Mouse (Mus musculus): ENCODE measurements at regions not wholly inside any gene's neighbourhood (a gene's known extent, or its start where the extent isn't known, plus 50 kb on each side); places are given as distances from the start of the nearest gene placed in this dataset.
A peak's percentile ranks its signal among the peaks of the same experiment; 100 is the strongest.

DNA sequence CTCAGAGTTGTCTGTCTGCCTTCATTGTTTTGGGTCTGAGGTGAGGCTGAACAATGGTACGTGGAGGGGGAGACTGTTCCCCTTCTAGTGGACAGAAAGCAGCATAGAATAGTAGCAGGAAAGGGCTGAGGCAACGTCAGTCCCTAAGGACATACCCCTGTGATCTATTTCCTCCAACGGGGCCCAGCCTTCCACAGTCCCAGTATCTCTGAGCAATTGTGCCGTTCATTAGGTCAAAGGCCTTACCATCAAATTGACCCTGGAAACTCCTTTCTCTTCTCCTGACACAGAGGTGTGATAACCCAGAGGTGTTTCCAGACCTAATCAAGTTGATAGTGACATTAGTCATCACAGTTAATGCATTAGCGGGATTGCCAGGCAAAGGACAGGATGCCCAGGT lies 73.4 kb upstream of the Nr5a2 start:
- no peak overlapping the region for H3K4me2 ChIP-seq (ENCODE audit: low read depth, low read length)

DNA sequence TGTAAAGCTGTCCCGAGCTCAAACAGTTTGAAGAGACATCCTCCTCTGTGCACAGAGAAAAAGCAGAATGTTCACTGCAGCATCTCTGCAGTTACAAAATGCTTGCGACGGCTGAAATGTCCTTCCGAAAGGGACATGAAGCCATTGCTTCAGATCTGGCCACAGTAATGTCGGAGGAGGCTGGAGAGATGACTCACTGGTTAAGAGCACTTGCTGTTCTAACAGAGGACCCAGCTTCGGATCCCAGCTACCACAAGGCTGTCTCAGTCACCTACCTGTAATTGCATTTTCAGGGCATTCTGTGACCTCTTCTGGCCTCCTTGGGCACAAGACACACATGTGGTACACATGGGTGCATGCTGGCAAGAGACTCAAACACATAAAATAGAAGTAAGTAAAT lies 63.5 kb upstream of the Nr5a2 start:
- no peak for ATAC-seq (ENCODE audit: low read depth)
- no peak overlapping the region for H3K27ac ChIP-seq (ENCODE audit: low read length)
- no peak overlapping the region for H3K4me2 ChIP-seq (ENCODE audit: low read depth, low read length)
- no peaks in the 10 kb centered on the region for H3K36me3 ChIP-seq (ENCODE audit: control insufficient read depth, insufficient read depth)
- no peaks in the 10 kb centered on the region for H3K4me1 ChIP-seq (ENCODE audit: control insufficient read depth, low read depth, low read length)
- no peak overlapping the region for H3K4me3 ChIP-seq (ENCODE audit: low read depth, low read length)
- no peaks in the 10 kb centered on the region for H3K9me3 ChIP-seq (replicated peaks; ENCODE audit: control insufficient read depth, low read length)
- WGBS (ENCODE audit: insufficient replicate concordance): 76% methylated on average over 6 of the region's 6 CpGs
- no peaks in the 10 kb centered on the region for H3K27me3 ChIP-seq (ENCODE audit: control insufficient read depth, insufficient read depth, low read depth, low read length)
- no peak overlapping the region for H3K9ac ChIP-seq (ENCODE audit: low read depth, low read length)

More for the DNA sequence above, 73.4 kb upstream of the Nr5a2 start:
- H3K36me3 ChIP-seq (ENCODE audit: control insufficient read depth, insufficient read depth): no peaks in the 10 kb centered on the region
- 43% methylated on average over 5 of the region's 5 CpGs for WGBS (ENCODE audit: insufficient replicate concordance)
- no peaks in the 10 kb centered on the region for H3K9me3 ChIP-seq (replicated peaks; ENCODE audit: control insufficient read depth, low read length)
- no peak for ATAC-seq (ENCODE audit: low read depth)
- H3K9ac ChIP-seq (ENCODE audit: low read depth, low read length): no peak overlapping the region
- no peak overlapping the region for H3K27ac ChIP-seq (ENCODE audit: low read length)
- no peak overlapping the region for H3K4me3 ChIP-seq (ENCODE audit: low read depth, low read length)
- no peaks in the 10 kb centered on the region for H3K4me1 ChIP-seq (ENCODE audit: control insufficient read depth, low read depth, low read length)
- no peaks in the 10 kb centered on the region for H3K27me3 ChIP-seq (ENCODE audit: control insufficient read depth, insufficient read depth, low read depth, low read length)

DNA sequence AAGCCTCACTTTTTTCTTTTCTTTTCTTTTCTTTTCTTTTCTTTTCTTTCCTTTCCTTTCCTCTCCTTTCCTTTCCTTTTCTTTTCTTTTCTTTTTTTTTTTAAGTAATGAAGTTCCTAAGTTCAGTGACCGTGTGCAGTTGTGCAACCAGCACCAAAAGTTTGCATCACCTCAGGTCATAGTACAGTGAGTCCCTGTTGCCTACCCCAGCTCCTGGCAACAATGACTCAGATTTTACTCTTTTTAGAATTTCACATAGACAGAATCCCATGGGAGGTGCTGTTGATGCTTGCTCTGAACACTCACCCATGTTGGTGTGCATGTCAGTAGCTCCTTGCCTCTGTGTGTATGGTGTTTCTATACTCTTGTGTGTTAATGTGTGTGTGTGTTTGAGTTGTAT lies 60.3 kb upstream of the Nr5a2 start:
- H3K27me3 ChIP-seq (ENCODE audit: control insufficient read depth, insufficient read depth, low read depth, low read length): no peaks in the 10 kb centered on the region
- H3K4me1 ChIP-seq (ENCODE audit: control insufficient read depth, low read depth, low read length): no peaks in the 10 kb centered on the region
- H3K9ac ChIP-seq (ENCODE audit: low read depth, low read length): no peak overlapping the region
- no peak overlapping the region for H3K4me3 ChIP-seq (ENCODE audit: low read depth, low read length)
- H3K36me3 ChIP-seq (ENCODE audit: control insufficient read depth, insufficient read depth): no peaks in the 10 kb centered on the region
- H3K9me3 ChIP-seq (replicated peaks; ENCODE audit: control insufficient read depth, low read length): no peaks in the 10 kb centered on the region
- H3K4me2 ChIP-seq (ENCODE audit: low read depth, low read length): no peak overlapping the region
- 35% methylated on average over 1 of the region's 1 CpGs for WGBS (ENCODE audit: insufficient replicate concordance)
- ATAC-seq (ENCODE audit: low read depth): peak; percentile 87
- H3K27ac ChIP-seq (ENCODE audit: low read length): no peak overlapping the region

DNA sequence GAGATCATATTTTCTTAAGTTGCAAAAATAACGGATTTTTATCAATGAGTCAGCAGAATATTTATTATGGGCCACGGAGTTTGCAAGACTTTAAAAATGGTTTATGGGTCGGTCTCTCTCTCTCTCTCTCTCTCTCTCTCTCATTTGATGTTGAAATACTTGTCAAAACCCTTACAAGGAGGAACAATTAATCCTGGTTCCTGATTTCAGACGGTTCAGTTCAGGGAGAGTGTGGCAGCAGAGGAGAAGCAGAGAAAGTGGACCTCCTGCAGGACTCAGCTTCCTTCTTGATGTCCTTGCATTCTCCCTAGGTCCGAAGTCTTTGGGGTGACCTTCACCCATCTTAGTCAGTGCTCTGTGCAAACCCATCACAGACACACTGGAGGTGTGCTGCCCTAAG lies 57.4 kb upstream of the Nr5a2 start:
- WGBS (ENCODE audit: insufficient replicate concordance): 40% methylated on average over 5 of the region's 5 CpGs
- no peak for ATAC-seq (ENCODE audit: low read depth)
- H3K9ac ChIP-seq (ENCODE audit: low read depth, low read length): no peak overlapping the region

DNA sequence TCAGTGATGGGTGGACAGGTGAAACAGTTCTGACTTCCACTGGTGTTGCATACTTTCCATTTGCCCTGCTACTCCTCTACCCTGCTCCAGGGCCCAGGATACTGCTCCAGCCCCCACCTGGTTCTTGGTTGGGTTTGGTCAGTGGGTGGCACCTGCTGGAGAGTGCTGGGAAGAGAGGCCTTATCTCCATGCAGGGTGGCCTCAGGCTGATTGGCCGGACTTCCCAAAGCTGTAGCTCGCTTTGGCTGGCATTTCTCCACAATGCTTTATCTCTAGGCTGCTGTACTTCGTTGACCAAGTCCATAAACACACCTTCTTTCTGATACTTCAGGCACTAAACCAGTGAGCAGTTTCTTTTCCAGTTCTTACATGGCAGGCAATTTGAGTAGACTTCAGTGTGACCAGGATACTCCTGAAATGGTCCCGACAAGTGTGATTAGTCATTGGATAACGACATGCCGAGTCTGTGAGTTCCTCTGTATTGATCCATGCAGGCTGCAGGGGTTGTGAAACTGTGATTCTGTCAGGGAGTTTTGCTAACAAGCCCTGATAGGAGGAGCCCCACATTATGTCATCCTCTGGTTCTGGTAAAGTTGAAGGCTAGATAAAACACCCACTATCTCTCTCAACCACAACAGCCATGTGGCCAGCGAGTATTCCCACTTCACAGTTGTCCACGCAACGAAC lies 50.1 kb upstream of the Nr5a2 start:
- Histone ChIP-seq H3K4me1 (ENCODE audit: control insufficient read depth, low read depth, low read length) (no peaks in the 10 kb centered on the region), H3K4me3 (ENCODE audit: low read depth, low read length) (no peak overlapping the region), H3K36me3 (ENCODE audit: control insufficient read depth, insufficient read depth) (no peaks in the 10 kb centered on the region), H3K9me3 (replicated peaks; ENCODE audit: control insufficient read depth, low read length) (no peaks in the 10 kb centered on the region), H3K4me2 (ENCODE audit: low read depth, low read length) (no peak overlapping the region), H3K27me3 (ENCODE audit: control insufficient read depth, insufficient read depth, low read depth, low read length) (no peaks in the 10 kb centered on the region), H3K9ac (ENCODE audit: low read depth, low read length) (no peak overlapping the region), H3K27ac (ENCODE audit: low read length) (peak overlapping the region; percentile 61)
- WGBS (ENCODE audit: insufficient replicate concordance): 20% methylated on average over 9 of the region's 9 CpGs
- peak; percentile 88 for ATAC-seq (ENCODE audit: low read depth)

More for the DNA sequence above, 57.4 kb upstream of the Nr5a2 start:
- H3K4me2 ChIP-seq (ENCODE audit: low read depth, low read length): no peak overlapping the region
- no peak overlapping the region for H3K27ac ChIP-seq (ENCODE audit: low read length)
- H3K4me1 ChIP-seq (ENCODE audit: control insufficient read depth, low read depth, low read length): no peaks in the 10 kb centered on the region
- no peaks in the 10 kb centered on the region for H3K36me3 ChIP-seq (ENCODE audit: control insufficient read depth, insufficient read depth)
- H3K9me3 ChIP-seq (replicated peaks; ENCODE audit: control insufficient read depth, low read length): no peaks in the 10 kb centered on the region
- H3K4me3 ChIP-seq (ENCODE audit: low read depth, low read length): no peak overlapping the region
- no peaks in the 10 kb centered on the region for H3K27me3 ChIP-seq (ENCODE audit: control insufficient read depth, insufficient read depth, low read depth, low read length)

MicroRNAs encoded in the stretch of these regions (microRNA counts, 519-probe panel; counts per million panel counts)
- 2,902 counts per million, percentile 80 among the panel's probes with 10 or more counts for microRNA mmu-miR-181a
- 2,112 counts per million, percentile 31 among the panel's probes with 10 or more counts for microRNA mmu-miR-181b+mmu-miR-181d

Small RNA genes in the stretch of these regions (microRNA-seq; reads per million reads assigned to microRNA genes)
- 480 reads per million, percentile 69 among the genes with 10 or more reads in this experiment for gene Mir181a-1
- 4.9 reads per million, percentile 16 among the genes with 10 or more reads in this experiment for gene Mir181b-1

Measured in liver, embryonic 16.5 days (tissue).